Mouse (Mus musculus): ENCODE results near the gene Suco. TPM values are rescaled to one million over a fixed set of nuclear protein-coding genes. Genes with fewer than 3 reads are reported as not detected.

Gene Suco
- polyA plus RNA-seq, 1 experiment from 2014 or later = 22.6 TPM

DNA sequence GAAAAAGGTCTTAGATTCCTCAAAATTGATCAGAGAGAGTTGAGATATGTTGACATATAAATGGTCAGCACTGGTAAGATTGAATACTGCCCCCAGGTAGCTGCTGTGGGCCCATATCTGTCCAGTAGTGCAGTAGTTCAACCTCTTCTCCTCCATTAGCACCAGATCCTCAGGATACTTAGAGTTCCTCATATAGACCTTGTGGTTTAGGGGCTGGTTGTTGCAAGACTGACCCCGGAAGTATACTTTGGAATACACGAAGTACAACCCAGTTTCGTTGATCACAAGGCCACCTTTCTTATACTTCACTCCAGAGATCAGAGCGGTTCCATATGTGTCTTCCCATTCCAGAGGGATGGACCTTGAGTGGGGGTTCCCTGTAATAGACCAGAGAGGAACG is 94.9 kb downstream of the Suco start:
- H3K4me1 ChIP-seq (ENCODE audit: control insufficient read depth, insufficient read depth, low read length) = no peaks in the 10 kb centered on the region
- H3K9ac ChIP-seq (ENCODE audit: low read depth, low read length) = no peak overlapping the region
- H3K36me3 ChIP-seq (ENCODE audit: control insufficient read depth, insufficient read depth, low read length) = no peaks in the 10 kb centered on the region
- H3K27me3 ChIP-seq (ENCODE audit: control insufficient read depth, insufficient read depth, low read depth, low read length) = no peaks in the 10 kb centered on the region
- no peaks in the 10 kb centered on the region for H3K9me3 ChIP-seq (replicated peaks; ENCODE audit: control insufficient read depth, low read length, poor library complexity, severe bottlenecking)
- no peak overlapping the region for H3K27ac ChIP-seq (ENCODE audit: low read length)
- H3K4me2 ChIP-seq (ENCODE audit: low read length) = no peak overlapping the region
- no peak overlapping the region for H3K4me3 ChIP-seq (ENCODE audit: low read depth, low read length)
- 92% methylated on average over 5 of the region's 5 CpGs for WGBS
- ATAC-seq = no peak

DNA sequence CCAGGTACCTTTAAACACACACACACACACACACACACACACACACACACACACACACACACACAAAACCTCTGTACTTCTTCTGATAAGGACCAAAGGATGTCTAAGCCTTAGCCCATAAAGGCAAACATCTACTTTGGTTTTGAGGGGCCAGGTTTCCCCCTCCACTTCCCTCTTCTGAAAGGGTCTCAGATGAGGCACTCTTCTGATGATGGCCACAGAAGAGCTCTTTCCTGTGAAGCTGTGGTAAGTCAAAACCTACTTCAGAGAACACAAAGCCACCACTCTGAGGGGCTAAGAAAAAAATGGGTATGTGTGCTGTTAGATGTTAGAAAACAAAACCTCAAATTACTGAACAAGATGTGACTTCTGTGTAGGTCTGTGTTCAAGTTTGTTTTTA is 97.4 kb downstream of the Suco start:
- Histone ChIP-seq H3K9ac (ENCODE audit: low read depth, low read length) (no peak overlapping the region), H3K4me1 (ENCODE audit: control insufficient read depth, insufficient read depth, low read length) (no peaks in the 10 kb centered on the region), H3K36me3 (ENCODE audit: control insufficient read depth, insufficient read depth, low read length) (no peaks in the 10 kb centered on the region), H3K27ac (ENCODE audit: low read length) (no peak overlapping the region), H3K9me3 (replicated peaks; ENCODE audit: control insufficient read depth, low read length, poor library complexity, severe bottlenecking) (no peaks in the 10 kb centered on the region), H3K4me2 (ENCODE audit: low read length) (no peak overlapping the region), H3K27me3 (ENCODE audit: control insufficient read depth, insufficient read depth, low read depth, low read length) (no peaks in the 10 kb centered on the region), H3K4me3 (ENCODE audit: low read depth, low read length) (no peak overlapping the region)
- ATAC-seq = no peak

- H3K9me3 ChIP-seq (replicated peaks; ENCODE audit: control insufficient read depth, low read length, poor library complexity, severe bottlenecking) = no peaks in the 10 kb centered on the region
- no peaks in the 10 kb centered on the region for H3K36me3 ChIP-seq (ENCODE audit: control insufficient read depth, insufficient read depth, low read length)
- H3K27ac ChIP-seq (ENCODE audit: low read length) = no peak overlapping the region
- no peaks in the 10 kb centered on the region for H3K27me3 ChIP-seq (ENCODE audit: control insufficient read depth, insufficient read depth, low read depth, low read length)
- no peak overlapping the region for H3K4me3 ChIP-seq (ENCODE audit: low read depth, low read length)
- H3K4me1 ChIP-seq (ENCODE audit: control insufficient read depth, insufficient read depth, low read length) = no peaks in the 10 kb centered on the region
- no peak overlapping the region for H3K4me2 ChIP-seq (ENCODE audit: low read length)
- WGBS = 81% methylated on average over 6 of the region's 6 CpGs
- no peak overlapping the region for H3K9ac ChIP-seq (ENCODE audit: low read depth, low read length)
- no peak for ATAC-seq
Observed at GRCm38 (mm10) chr1:161775151-161775550, 101.3 kb downstream of the Suco start.

DNA sequence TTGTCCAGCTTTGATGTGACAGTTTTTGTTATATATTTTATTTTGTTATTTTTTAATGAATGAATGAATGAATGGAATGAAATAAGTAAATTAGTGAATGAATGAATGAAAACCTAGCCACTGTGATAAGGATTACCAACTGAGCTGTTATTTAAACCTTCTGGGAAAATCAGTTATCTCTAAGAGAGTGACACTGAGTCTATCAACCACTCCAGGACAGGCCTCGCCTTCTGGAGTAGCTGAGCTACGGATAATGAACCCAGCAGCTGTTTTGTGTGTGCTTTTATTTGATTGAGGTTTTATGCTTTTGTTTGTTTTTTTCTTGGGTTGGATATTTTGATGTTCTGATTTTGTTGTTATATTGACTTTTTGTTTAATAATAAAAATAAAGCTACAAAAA is 105.2 kb downstream of the Suco start:
- Histone ChIP-seq H3K9me3 (replicated peaks; ENCODE audit: control insufficient read depth, low read length, poor library complexity, severe bottlenecking) (no peaks in the 10 kb centered on the region), H3K36me3 (ENCODE audit: control insufficient read depth, insufficient read depth, low read length) (no peaks in the 10 kb centered on the region), H3K27ac (ENCODE audit: low read length) (no peak overlapping the region), H3K9ac (ENCODE audit: low read depth, low read length) (no peak overlapping the region), H3K4me3 (ENCODE audit: low read depth, low read length) (no peak overlapping the region), H3K27me3 (ENCODE audit: control insufficient read depth, insufficient read depth, low read depth, low read length) (no peaks in the 10 kb centered on the region), H3K4me1 (ENCODE audit: control insufficient read depth, insufficient read depth, low read length) (no peaks in the 10 kb centered on the region), H3K4me2 (ENCODE audit: low read length) (no peak overlapping the region)
- 74% methylated on average over 2 of the region's 2 CpGs for WGBS
- ATAC-seq = no peak

- Histone ChIP-seq H3K4me3 (ENCODE audit: low read depth, low read length) (no peak overlapping the region), H3K36me3 (ENCODE audit: control insufficient read depth, insufficient read depth, low read length) (no peaks in the 10 kb centered on the region), H3K27me3 (ENCODE audit: control insufficient read depth, insufficient read depth, low read depth, low read length) (no peaks in the 10 kb centered on the region), H3K4me2 (ENCODE audit: low read length) (no peak overlapping the region), H3K9ac (ENCODE audit: low read depth, low read length) (no peak overlapping the region), H3K9me3 (replicated peaks; ENCODE audit: control insufficient read depth, low read length, poor library complexity, severe bottlenecking) (no peaks in the 10 kb centered on the region), H3K4me1 (ENCODE audit: control insufficient read depth, insufficient read depth, low read length) (no peaks in the 10 kb centered on the region), H3K27ac (ENCODE audit: low read length) (no peak overlapping the region)
- WGBS = 91% methylated on average over 1 of the region's 1 CpGs
- no peak for ATAC-seq
Observed at GRCm38 (mm10) chr1:161769329-161769728, 107.2 kb downstream of the Suco start.

DNA sequence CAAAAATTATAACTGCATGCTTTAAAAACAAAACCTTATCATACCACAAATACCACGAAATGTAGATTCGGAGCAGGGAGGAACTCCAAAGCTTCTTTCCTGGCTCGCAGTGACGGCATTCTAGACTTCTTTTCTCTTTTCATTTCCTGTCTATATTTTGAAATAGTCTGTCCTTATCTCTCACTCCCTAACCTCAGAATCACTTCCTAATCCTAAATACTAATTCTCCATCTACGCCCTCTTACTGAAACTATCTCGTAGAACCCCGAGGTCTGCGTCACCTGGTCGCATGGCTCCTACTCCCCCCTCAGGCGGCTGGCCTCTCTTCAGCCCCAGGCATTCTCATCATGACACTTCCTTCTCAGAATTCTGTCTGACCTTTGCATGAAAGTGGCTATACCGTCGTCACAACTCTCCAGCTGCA is 109.4 kb downstream of the Suco start:
- H3K4me3 ChIP-seq (ENCODE audit: low read depth, low read length) = no peak overlapping the region
- no peak for ATAC-seq
- no peaks in the 10 kb centered on the region for H3K4me1 ChIP-seq (ENCODE audit: control insufficient read depth, insufficient read depth, low read length)
- H3K27ac ChIP-seq (ENCODE audit: low read length) = no peak overlapping the region
- WGBS = 74% methylated on average over 12 of the region's 12 CpGs
- H3K27me3 ChIP-seq (ENCODE audit: control insufficient read depth, insufficient read depth, low read depth, low read length) = no peaks in the 10 kb centered on the region
- H3K9me3 ChIP-seq (replicated peaks; ENCODE audit: control insufficient read depth, low read length, poor library complexity, severe bottlenecking) = no peaks in the 10 kb centered on the region
- H3K36me3 ChIP-seq (ENCODE audit: control insufficient read depth, insufficient read depth, low read length) = no peaks in the 10 kb centered on the region
- H3K9ac ChIP-seq (ENCODE audit: low read depth, low read length) = no peak overlapping the region
- no peak overlapping the region for H3K4me2 ChIP-seq (ENCODE audit: low read length)

DNA sequence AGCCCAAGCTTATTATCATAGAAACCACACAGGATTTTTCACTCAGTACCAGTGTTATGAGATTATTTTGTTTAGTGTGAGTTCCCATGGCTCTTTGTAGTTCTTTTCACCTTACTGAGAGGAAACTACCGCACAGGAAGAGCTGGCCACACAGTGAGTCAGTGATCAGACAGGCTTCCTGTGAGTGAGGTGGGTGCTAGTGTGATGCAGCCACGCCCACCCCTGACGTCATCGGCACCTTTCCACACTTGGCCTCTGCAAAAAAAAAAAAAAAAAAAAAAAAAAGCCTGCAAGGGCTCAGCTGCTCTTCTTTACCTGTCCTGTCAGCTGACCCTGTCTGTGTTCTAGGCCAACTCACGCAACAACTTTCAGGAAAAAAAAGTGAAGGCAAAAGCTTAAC is 109.8 kb downstream of the Suco start:
- no peaks in the 10 kb centered on the region for H3K36me3 ChIP-seq (ENCODE audit: control insufficient read depth, insufficient read depth, low read length)
- H3K9ac ChIP-seq (ENCODE audit: low read depth, low read length) = no peak overlapping the region
- no peak overlapping the region for H3K27ac ChIP-seq (ENCODE audit: low read length)
- no peaks in the 10 kb centered on the region for H3K27me3 ChIP-seq (ENCODE audit: control insufficient read depth, insufficient read depth, low read depth, low read length)
- no peak for ATAC-seq
- no peaks in the 10 kb centered on the region for H3K4me1 ChIP-seq (ENCODE audit: control insufficient read depth, insufficient read depth, low read length)
- H3K4me2 ChIP-seq (ENCODE audit: low read length) = no peak overlapping the region
- H3K4me3 ChIP-seq (ENCODE audit: low read depth, low read length) = no peak overlapping the region
- H3K9me3 ChIP-seq (replicated peaks; ENCODE audit: control insufficient read depth, low read length, poor library complexity, severe bottlenecking) = no peaks in the 10 kb centered on the region
- 66% methylated on average over 5 of the region's 5 CpGs for WGBS

Other genes starting within 250 kb of the Suco start
- 0.20 and 0.30 TPM in 2 replicates for gene Fasl, start 88.2 kb downstream of the Suco start, polyA plus RNA-seq (2015; fragmentation: Nextera tagmentation; extraction: Ambion mirVana)
- gene Pigc, start 92.5 kb upstream of the Suco start, polyA plus RNA-seq (2015; fragmentation: Nextera tagmentation; extraction: Ambion mirVana) = 34.0 and 34.7 TPM in 2 replicates
- gene 4930558K02Rik, start 103.0 kb upstream of the Suco start, polyA plus RNA-seq (2015; fragmentation: Nextera tagmentation; extraction: Ambion mirVana) = 0.19 TPM in 1 of 2 replicates, not detected in the other